Mouse (Mus musculus) lung, embryonic 14.5 days (tissue): ENCODE data around the gene Rgma. TPM values are rescaled to one million over a fixed set of nuclear protein-coding genes. Genes with fewer than 3 reads are reported as not detected.

Experiments
- ATAC-seq: fragments of 200-750 bp; cut with Nextera tagmentation; 2 replicates; pipeline ENCODE4 v1.8.0; 2017; ENCODE audit warnings: mild to moderate bottlenecking, moderate TSS enrichment, moderate library complexity; ENCODE audit not compliant: insufficient read depth
- DNase-seq: peaks from one replicate; pipeline ENCODE4 v3.0.0-alpha.2; 2015
- H3K27ac ChIP-seq: fragments of 300-500 bp; sonication (generic); 2 replicates; pipeline ENCODE4 v1.5.1; 2014; ENCODE audit warnings: low read depth, mild to moderate bottlenecking, moderate library complexity
- H3K27me3 ChIP-seq: fragments of 300-500 bp; sonication (generic); 2 replicates; pipeline ENCODE4 v1.6.1; 2014; ENCODE audit warnings: low read length, control low read depth; ENCODE audit not compliant: insufficient read depth
- H3K36me3 ChIP-seq: fragments of 300-500 bp; sonication (generic); 2 replicates; pipeline ENCODE4 v1.6.1; 2014; ENCODE audit warnings: control low read depth; ENCODE audit not compliant: insufficient read depth
- H3K4me1 ChIP-seq: fragments of 300-500 bp; sonication (generic); 2 replicates; pipeline ENCODE4 v1.6.1; 2014; ENCODE audit warnings: antibody characterized with exemption, control low read depth; ENCODE audit not compliant: insufficient read depth
- H3K4me2 ChIP-seq: fragments of 300-500 bp; sonication (generic); 2 replicates; pipeline ENCODE4 v1.6.1; 2014; ENCODE audit warnings: mild to moderate bottlenecking
- H3K4me3 ChIP-seq: fragments of 300-500 bp; sonication (generic); 2 replicates; pipeline ENCODE4 v1.5.1; 2014; ENCODE audit warnings: low read depth, low read length
- H3K9ac ChIP-seq: fragments of 300-500 bp; sonication (generic); 2 replicates; pipeline ENCODE4 v1.6.1; 2014
- H3K9me3 ChIP-seq: fragments of 300-500 bp; sonication (generic); 2 replicates; pipeline ENCODE4 v1.6.1; 2016; ENCODE audit warnings: low read depth, low read length, control low read depth
- CTCF ChIP-seq: IDR thresholded peaks from 2 replicates; pipeline ENCODE4 v1.5.1; 2016; ENCODE audit warnings: antibody characterized with exemption, low read depth
- WGBS: fragments of 180-500 bp; shearing (Covaris S2); extraction: QIAGEN DNeasy Blood & Tissue Kit; methylation state at CpG from one replicate; pipeline ENCODE4 v1.1.7; 2014; 5-methylcytosine and 5-hydroxymethylcytosine counted together
- polyA plus RNA-seq: library from polyadenylated mRNA; unstranded; fragments of >200 nt; fragmentation: Nextera tagmentation; extraction: Ambion mirVana; gene quantifications from 2 replicates; pipeline ENCODE4 v1.2.1, GENCODE M21; 2014

Gene Rgma
- polyA plus RNA-seq, 1 experiment from 2014 or later: 22.8 TPM

DNA sequence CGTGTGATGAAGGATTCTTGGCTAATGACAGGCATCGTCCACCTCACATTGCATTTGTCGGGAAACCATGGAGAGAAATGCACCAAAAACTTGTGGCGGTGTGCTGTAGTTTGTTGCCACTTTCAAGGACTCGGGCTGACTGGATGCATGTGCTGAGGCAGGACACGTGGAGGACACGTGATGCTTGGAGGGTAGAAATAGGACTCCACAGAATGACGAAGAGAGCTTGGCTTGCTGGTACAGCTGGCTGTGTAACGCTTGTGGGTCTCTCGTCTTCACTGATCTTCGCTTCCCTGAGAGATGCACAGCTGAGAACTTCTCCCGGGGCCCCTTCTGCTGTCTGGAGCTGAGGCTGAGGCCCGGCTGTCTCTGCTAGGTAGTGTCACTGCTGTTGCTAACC, 47.9 kb downstream of the Rgma start:
- H3K36me3 ChIP-seq: peaks cover 44% of the 10 kb centered on the region
- DNase-seq (no peak), ATAC-seq (no peak)
- no peak for TF ChIP-seq CTCF
- H3K9ac ChIP-seq: no peak overlapping the region
- no peaks in the 10 kb centered on the region for H3K9me3 ChIP-seq
- no peak overlapping the region for H3K27ac ChIP-seq
- H3K4me3 ChIP-seq: no peak overlapping the region
- WGBS: 51% methylated on average over 13 of the region's 13 CpGs
- no peaks in the 10 kb centered on the region; the same call in 1 of the 2 replicates for H3K4me1 ChIP-seq
- H3K4me2 ChIP-seq: no peak overlapping the region
- H3K27me3 ChIP-seq: no peaks in the 10 kb centered on the region

DNA sequence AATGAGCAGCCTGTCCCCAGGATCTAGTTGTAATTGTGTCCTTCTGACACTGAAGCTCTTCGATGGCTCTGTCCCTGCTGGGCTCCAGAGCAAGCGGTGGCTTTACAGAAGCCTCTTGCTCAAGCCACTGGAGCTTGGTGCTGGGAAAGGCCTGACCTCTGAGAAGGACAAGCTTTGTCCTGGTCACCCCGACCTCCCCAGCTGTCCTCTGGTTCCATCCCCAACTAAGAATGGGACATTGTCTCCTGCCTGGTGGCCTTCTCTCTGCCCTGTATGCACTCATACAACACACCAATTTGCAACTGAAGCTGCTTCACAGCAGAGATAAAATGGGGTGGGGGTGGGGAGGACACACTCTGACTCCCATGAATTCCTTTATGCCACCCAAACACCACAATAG, 48.9 kb downstream of the Rgma start:
- no peak for TF ChIP-seq CTCF
- DNase-seq (no peak), ATAC-seq (no peak)
- no peak overlapping the region for H3K4me2 ChIP-seq
- H3K9me3 ChIP-seq: no peaks in the 10 kb centered on the region
- H3K27me3 ChIP-seq: no peaks in the 10 kb centered on the region
- WGBS: 55% methylated on average over 3 of the region's 3 CpGs
- H3K9ac ChIP-seq: no peak overlapping the region
- no peaks in the 10 kb centered on the region; the same call in 1 of the 2 replicates for H3K4me1 ChIP-seq
- no peak overlapping the region for H3K4me3 ChIP-seq
- H3K27ac ChIP-seq: no peak overlapping the region
- peaks cover 44% of the 10 kb centered on the region for H3K36me3 ChIP-seq

DNA sequence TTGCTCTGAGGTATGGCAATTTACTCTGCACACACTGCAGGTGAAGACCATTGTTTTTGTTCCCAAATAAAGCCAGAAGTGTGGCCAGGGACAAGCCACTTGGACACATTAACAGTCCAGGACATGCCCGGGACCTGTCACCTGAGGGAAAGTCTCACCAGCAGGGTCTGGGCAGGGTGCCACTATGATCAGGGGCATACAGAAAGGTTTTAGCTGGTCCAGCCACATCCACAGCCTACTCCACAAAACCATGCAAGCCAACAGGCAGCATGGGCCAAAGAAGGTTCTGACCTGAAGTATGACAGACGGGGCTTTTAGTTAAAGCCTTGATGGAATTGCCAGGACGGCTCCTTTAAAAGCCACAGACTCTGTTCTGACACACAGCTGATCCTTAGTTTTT, 49.4 kb downstream of the Rgma start:
- WGBS: 50% methylated on average over 3 of the region's 3 CpGs
- H3K36me3 ChIP-seq: peaks cover 44% of the 10 kb centered on the region
- H3K27ac ChIP-seq: no peak overlapping the region
- H3K9me3 ChIP-seq: no peaks in the 10 kb centered on the region
- TF ChIP-seq CTCF: no peak
- no peak for DNase-seq
- no peak overlapping the region for H3K9ac ChIP-seq
- no peak overlapping the region for H3K4me3 ChIP-seq
- ATAC-seq: no peak
- H3K4me2 ChIP-seq: no peak overlapping the region
- H3K27me3 ChIP-seq: no peaks in the 10 kb centered on the region
- H3K4me1 ChIP-seq: no peaks in the 10 kb centered on the region; the same call in 1 of the 2 replicates

DNA sequence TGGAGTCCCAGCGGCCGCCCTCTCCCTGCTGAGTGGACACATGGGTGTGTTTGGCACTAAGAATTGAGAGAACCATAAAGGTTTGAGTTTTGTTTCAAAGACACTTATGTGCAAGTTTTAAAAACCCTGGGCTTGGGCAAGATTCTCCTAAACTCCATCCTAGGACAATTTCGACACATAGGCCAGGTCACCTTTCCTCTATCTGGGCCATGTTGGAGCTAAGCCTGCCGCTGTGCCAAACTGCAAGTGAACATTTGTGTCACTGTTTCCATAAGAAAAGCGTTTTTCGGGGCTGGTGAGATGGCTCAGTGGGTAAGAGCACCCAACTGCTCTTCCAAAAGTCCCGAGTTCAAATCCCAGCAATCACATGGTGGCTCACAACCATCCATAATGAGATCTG, 50.1 kb downstream of the Rgma start:
- no peak overlapping the region for H3K4me2 ChIP-seq
- TF ChIP-seq CTCF: no peak
- H3K9me3 ChIP-seq: no peaks in the 10 kb centered on the region
- ATAC-seq (no peak), DNase-seq (no peak)
- H3K27me3 ChIP-seq: no peaks in the 10 kb centered on the region
- no peak overlapping the region for H3K9ac ChIP-seq
- no peak overlapping the region for H3K4me3 ChIP-seq
- 0 out of 2 replicates have a peak overlapping the region, but pooled peaks have one; percentile 46 for H3K27ac ChIP-seq
- WGBS: 91% methylated on average over 7 of the region's 7 CpGs
- H3K4me1 ChIP-seq: no peaks in the 10 kb centered on the region; the same call in 1 of the 2 replicates
- H3K36me3 ChIP-seq: peaks cover 45% of the 10 kb centered on the region

DNA sequence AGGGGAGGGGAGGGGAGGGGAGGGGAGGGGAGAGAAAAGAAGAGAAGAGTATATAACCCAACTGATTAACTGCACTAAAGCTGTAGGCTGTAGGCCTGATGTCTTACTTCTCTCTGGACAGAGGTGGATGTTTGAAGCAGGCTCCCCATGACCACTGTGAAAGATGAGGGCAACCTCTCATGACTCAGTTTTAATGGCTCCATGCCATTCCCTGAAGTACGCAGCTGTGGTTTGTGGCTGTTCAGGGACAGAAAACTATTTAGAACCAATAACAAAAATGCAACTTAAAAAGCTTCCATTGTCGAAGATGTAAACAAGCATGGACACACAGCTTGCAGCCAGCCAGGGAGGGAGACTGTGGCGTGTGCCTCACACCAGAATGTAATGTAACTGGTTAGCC, 50.9 kb downstream of the Rgma start:
- Histone ChIP-seq H3K4me3 (no peak overlapping the region), H3K4me1 (no peaks in the 10 kb centered on the region; the same call in 1 of the 2 replicates), H3K36me3 (peaks cover 53% of the 10 kb centered on the region), H3K27ac (no peak overlapping the region), H3K9me3 (no peaks in the 10 kb centered on the region), H3K27me3 (no peaks in the 10 kb centered on the region), H3K4me2 (no peak overlapping the region), H3K9ac (no peak overlapping the region)
- DNase-seq: peak; percentile 67
- TF ChIP-seq CTCF: no peak
- 63% methylated on average over 3 of the region's 3 CpGs for WGBS
- ATAC-seq: no peak

DNA sequence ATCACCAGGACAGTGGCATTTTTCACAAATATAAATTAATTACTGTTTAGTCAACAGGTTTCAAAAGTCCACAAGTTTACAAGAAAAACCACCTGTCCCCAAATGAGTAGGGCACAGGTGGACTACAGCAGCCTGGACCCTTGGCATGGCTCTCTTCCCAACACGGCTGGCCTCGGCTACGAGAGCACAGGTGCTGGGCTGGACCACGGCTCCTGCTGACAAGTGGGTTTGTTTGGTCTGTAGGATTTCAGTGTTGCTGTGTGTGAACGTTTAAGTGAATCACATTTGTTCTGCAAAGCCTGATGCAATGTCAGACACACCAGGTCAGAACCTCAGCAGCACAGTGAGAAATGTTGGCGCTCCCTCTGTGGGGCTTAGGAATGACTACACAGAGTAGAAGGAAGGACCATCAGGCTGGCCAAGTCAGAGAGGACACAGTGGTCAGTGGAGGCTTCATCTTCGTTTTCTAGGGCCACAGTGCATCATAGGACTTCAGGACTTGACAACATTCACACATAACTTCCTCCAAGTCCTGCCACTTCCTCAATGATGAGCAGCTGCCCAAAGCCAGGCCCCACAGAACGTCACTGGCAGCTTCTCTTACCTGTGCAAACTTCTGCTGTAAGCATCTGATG, 51.6 kb downstream of the Rgma start:
- 80% methylated on average over 8 of the region's 8 CpGs for WGBS
- H3K4me3 ChIP-seq: no peak overlapping the region
- H3K27me3 ChIP-seq: no peaks in the 10 kb centered on the region
- no peak for ATAC-seq
- H3K9ac ChIP-seq: no peak overlapping the region
- no peaks in the 10 kb centered on the region for H3K9me3 ChIP-seq
- H3K27ac ChIP-seq: no peak overlapping the region
- H3K36me3 ChIP-seq: peaks cover 56% of the 10 kb centered on the region
- no peak for DNase-seq
- H3K4me2 ChIP-seq: no peak overlapping the region
- H3K4me1 ChIP-seq: no peaks in the 10 kb centered on the region
- no peak for TF ChIP-seq CTCF

DNA sequence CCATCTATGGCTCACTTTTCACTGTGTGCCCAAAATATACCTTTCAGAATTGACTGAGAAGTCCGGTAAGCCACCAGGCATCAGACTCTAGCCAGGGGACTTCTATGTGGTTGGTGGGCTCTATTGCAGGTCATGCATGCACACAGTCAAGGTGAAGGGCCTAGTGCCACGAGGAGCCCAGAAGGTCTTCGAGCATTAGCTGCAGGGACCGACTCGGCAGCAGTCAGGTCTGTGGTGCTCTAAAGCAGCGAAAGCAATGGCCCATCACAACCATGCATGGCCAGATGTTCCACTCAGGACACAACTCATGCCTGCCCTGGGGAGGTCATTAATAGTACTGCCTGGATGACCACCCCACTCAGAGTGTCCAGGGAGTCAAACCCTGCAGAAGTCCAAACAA, 52.5 kb downstream of the Rgma start:
- ATAC-seq: no peak
- 91% methylated on average over 6 of the region's 6 CpGs for whole genome bisulfite sequencing
- H3K27me3 ChIP-seq: no peaks in the 10 kb centered on the region
- no peak overlapping the region for H3K9ac ChIP-seq
- no peak for DNase-seq
- H3K27ac ChIP-seq: no peak overlapping the region
- H3K4me3 ChIP-seq: no peak overlapping the region
- H3K4me1 ChIP-seq: no peaks in the 10 kb centered on the region
- peaks cover 58% of the 10 kb centered on the region for H3K36me3 ChIP-seq
- H3K4me2 ChIP-seq: no peak overlapping the region
- H3K9me3 ChIP-seq: no peaks in the 10 kb centered on the region
- TF ChIP-seq CTCF: no peak

DNA sequence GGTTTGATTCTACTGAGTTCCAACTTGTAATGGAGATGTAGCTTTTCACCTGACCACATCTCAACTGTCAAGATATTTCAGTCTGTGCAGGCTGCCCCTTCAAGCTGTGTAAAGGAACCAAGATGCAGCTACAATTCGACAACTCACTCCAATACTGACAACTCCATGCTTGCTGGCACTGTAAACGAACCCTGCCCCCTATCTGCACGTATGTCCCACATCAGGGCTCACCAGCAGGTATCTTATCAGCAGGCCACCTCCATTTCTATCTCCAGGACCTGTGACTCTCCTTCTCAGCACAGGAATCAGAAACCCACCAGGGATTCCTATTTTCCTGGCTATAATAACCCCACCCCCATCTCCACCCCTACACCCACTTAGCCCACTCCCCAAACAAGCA, 53.2 kb downstream of the Rgma start:
- peaks cover 66% of the 10 kb centered on the region for H3K36me3 ChIP-seq
- TF ChIP-seq CTCF: no peak
- H3K27me3 ChIP-seq: no peaks in the 10 kb centered on the region
- H3K9me3 ChIP-seq: no peaks in the 10 kb centered on the region
- H3K4me3 ChIP-seq: no peak overlapping the region
- no peak overlapping the region for H3K9ac ChIP-seq
- H3K27ac ChIP-seq: no peak overlapping the region
- ATAC-seq (no peak), DNase-seq (no peak)
- H3K4me1 ChIP-seq: no peaks in the 10 kb centered on the region
- H3K4me2 ChIP-seq: no peak overlapping the region
- 69% methylated on average over 3 of the region's 3 CpGs for WGBS
